Mouse (Mus musculus) adrenal gland, adult 2 months (tissue): ENCODE data around the gene Ogfod2. TPM values are rescaled to one million over a fixed set of nuclear protein-coding genes. Genes with fewer than 3 reads are reported as not detected.
A peak's percentile ranks its signal among the peaks of the same experiment; 100 is the strongest.

ENCODE experiments used
- DNase-seq: peaks from one replicate; pipeline ENCODE4 v3.0.0; 2021
- polyA plus RNA-seq: library from polyadenylated mRNA; depleted of rRNA; stranded (reverse); fragments of >200 nt; gene quantifications from 2 replicates; pipeline ENCODE4 v1.2.3, GENCODE M21; 2012
- total RNA-seq, 2 experiments: library from RNA; stranded (reverse); gene quantifications; 2 replicates each; pipeline ENCODE4 v1.2.3; 2021

Gene Ogfod2
- total and polyA plus RNA-seq, 3 experiments, result 28.9 to 177 (median 49.2) TPM

DNA sequence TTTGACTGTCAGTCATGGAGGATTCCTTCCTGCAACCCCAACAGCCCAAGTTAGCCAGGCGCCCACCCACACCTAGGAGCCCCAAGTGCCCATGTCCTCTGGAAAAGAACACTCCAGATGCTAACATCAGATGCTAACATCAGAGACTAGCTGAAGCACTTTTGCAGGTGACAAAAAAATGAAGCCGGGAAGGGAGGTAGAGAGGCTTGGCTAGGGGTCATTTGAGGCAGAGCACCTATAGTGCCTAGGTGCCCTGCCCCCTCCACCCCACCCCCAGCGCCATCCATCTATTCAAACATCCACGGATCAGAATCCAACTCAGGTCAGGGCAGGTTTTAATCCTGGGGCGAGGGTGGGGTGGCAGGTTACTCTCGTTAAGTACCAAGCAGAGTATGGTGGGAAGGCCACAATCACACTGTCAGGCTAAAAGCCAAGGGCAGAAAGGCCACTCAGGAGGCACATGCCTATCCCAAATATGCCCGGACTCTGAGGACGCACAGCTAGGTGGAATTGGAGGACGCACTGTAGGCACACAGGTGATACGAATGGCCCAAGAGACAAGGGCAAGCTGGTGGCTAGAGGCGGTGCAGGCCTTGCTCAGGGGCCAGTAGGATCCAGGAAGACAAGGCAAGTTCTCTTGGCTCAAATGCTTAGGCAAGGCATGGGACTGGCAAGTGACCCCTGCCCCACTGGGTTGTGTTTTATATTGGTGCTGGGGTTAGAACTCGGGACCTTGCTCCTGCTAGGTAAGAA, 18.1 kb upstream of the Ogfod2 start:
- DNase-seq, result no peak

GRCm38 (mm10) chr5:124095077-124095581, 17.0 kb upstream of the Ogfod2 start:
- no peak for DNase-seq

- peak; percentile 99 for DNase-seq
Observed at GRCm38 (mm10) chr5:124095596-124096232, 16.4 kb upstream of the Ogfod2 start, which contains the start of gene Abcb9. Abcb9 (minus strand) TSS chr5:124095798.

GRCm38 (mm10) chr5:124098923-124099322, 13.2 kb upstream of the Ogfod2 start:
- DNase-seq, result no peak

DNA sequence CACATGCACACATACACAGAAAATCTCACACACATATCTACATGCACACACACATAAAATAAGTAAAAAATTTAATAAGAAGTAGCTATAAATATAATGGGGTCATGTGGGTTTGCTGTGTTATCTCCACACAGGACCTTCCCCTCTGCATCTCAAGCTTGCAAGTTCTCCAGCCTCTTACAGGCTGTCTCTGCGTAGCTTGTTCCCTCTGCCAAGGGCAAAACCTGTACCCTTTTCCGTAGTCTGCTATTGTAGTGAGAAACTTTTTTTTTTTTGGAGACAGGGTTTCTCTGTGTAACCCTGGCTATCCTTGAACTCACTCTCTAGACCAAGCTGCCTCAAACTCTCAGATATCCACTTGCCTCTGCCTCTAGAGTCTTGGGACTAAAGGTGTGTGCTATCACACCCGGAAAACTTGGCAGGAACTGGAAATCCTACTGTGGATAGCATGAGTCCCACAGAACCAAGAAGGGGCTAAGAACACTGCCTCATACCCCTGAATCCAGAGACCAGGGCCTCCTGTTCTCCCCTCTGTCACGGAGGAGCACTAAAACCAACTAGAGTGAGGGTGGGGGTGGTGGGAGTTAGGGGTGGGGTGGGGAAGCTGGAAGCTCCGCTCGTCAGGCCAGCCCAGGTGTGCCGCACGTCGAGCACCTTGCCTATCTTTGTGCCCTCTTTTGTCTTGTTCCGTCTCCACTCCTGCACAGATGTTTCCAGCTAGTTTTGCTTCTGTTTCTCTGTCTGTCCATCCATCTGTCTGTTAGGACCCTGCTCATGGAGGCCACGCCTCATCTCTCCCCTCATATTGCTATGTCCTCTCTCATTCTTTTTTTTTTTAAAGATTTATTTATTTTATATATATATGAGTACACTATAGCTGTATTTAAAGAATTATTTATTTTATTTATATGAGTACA, 11.7 kb upstream of the Ogfod2 start:
- DNase-seq, result no peak

- no peak for DNase-seq
Observed at GRCm38 (mm10) chr5:124102326-124102725, 9.8 kb upstream of the Ogfod2 start.

- DNase-seq, result no peak
Observed at GRCm38 (mm10) chr5:124103020-124103419, 9.1 kb upstream of the Ogfod2 start.

GRCm38 (mm10) chr5:124103552-124103951, 8.5 kb upstream of the Ogfod2 start:
- DNase-seq, result no peak

DNA sequence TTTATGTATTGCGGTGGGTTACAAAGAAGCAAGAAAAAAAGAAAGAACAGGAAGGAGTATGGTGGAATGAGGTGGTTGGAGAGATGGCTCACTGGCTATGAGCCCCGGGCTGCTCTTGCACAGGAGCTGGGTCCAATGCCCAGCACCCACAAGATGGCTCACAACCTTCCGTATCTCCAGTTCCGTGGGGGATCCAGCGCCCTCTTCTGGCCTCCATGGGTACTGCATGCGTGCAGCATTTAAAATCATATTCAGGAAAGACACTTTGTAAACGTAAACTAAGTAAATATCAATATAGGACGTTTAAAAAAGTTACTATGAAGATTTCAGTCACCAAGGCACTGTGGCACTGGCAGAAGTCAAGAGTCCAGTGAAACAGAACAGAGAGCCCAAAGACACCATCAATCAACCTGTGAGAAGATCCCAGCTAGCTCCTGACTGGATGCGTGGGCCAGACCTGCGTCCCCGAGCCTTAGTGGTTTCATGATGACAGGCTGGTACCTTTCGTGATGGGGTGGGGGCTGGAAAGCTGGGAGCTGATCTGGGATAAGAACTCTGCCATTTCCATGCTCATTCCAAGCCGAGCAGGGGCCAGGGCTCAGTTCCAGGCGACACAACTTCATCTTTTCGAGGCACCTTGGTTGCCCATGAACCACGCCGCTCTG, 888 bp upstream of the Ogfod2 start:
- DNase-seq, result no peak

GRCm38 (mm10) chr5:124112531-124112930, 434 bp downstream of the Ogfod2 start:
- no peak for DNase-seq

DNA sequence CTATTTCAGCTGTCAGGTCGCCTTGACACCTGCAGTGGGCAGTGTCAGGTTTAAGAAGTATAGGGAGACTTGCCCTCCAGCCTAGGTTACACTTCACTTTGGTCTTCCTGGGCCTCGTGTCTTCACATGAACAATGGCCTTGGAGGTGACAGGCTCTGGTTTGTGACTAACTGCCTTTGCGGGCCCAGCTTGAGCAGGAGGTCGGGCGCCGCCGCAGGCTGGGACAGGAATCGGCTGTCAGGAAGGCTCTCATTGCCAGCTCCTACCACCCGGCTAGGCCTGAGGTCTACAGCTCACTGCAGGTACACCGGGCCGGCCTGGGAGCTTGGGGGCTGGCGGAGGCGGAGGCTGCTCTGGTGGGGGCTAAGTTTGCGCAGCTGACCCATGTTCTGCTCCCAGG, 933 bp downstream of the Ogfod2 start:
- DNase-seq, result peak; percentile 88

GRCm38 (mm10) chr5:124114276-124115025, 2.4 kb downstream of the Ogfod2 start:
- no peak for DNase-seq

- DNase-seq, result no peak
Observed at GRCm38 (mm10) chr5:124115531-124115930, 3.4 kb downstream of the Ogfod2 start.

GRCm38 (mm10) chr5:124115990-124116845, 4.1 kb downstream of the Ogfod2 start, which contains the start of gene Arl6ip4:
Arl6ip4 (plus strand) TSS chr5:124116089.
- DNase-seq, result peak; percentile 83

- no peak for DNase-seq
Observed at GRCm38 (mm10) chr5:124119204-124119603, 7.1 kb downstream of the Ogfod2 start.

DNA sequence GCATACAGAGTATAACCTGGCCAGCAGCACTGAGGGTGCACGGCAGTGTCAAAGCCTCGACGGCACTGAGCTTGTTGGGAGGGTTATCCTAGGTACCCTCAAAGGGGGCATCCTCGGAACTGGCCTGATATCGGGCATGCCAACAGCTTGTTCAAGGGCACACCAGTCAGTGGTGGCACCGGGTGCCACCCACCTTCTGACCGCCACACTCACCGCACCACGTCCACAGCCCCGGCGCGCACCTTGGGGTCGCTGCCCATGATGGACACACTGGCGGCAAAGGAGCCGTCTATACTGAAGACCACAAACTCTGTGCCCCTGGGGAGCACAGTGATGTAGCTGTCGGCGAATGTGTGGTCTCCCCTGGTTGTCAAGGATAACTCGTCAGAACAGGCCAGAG, 10.3 kb downstream of the Ogfod2 start:
- no peak for DNase-seq

DNA sequence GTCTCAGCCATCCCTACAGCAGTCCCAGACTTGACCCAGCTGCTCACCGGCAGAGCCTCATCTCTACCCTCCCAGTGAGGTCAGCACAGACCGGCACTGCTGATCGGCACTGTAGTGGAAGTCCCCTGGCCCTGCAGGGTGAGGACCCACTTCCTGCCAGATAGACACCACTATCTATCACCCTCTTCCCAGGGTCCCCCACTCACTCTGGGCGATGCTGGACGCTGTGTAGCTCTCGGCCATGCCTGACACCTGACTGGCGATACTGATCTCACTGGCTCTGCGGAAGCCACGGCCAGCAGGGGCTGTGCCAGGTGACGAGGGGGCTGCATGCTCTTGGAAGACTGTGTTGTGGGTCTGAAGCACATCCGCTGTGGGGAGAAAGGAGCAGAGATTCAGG, 13.0 kb downstream of the Ogfod2 start:
- DNase-seq, result no peak

DNA sequence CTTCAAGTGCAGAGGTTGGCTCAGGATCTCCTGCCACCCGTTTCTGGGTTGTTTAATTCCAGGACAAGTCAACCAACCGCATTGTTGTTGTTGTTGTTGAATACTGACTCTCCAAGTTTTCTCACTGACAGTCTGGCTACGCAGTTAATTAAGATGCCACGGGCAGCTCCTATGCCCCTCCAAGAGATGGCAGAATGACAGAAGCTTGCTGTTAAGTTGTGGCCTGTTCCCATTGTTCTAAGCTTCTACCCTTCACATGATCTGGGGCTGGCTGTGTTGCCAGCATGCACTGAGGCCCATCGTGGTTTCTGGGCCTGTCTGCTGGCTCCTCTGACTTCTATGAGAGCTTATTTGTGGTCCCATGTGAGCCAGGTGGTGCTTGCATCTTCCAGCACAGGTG, 22.2 kb downstream of the Ogfod2 start:
- no peak for DNase-seq

DNA sequence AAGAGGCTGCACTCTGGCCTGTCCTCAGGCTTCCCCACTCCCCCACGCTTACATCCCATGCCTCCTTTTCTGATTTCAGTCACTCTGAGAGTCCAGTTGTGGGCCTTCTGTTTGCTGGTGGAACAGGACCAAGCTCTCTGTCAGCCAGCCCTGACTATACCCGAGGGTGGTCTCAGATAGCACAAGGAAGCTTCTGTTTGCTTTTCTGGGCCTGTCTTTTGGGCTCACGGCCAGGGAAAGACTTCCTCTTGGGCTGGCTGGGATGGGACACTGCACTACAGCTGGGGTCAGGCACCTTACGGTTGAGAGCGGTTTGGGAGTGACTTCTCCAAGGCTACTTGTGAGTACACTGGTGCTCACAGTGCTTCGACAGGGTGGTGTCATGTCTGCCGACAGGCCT, 26.0 kb downstream of the Ogfod2 start:
- no peak for DNase-seq

- DNase-seq, result no peak
Observed at GRCm38 (mm10) chr5:124149028-124149427, 36.9 kb downstream of the Ogfod2 start.
